Mouse (Mus musculus): Measurements from ENCODE around the gene Mas1. TPM values are rescaled to one million over a fixed set of nuclear protein-coding genes. Genes with fewer than 3 reads are reported as not detected.
A peak's percentile ranks its signal among the peaks of the same experiment; 100 is the strongest.

Mas1 gene
- polyA plus RNA-seq, 1 experiment from 2014 or later: not detected

GRCm38 (mm10) chr17:12844540-12844939 is 23.4 kb downstream of the Mas1 start:
- no peak overlapping the region for H3K4me2 ChIP-seq (replicated peaks)
- H3K27ac ChIP-seq: no peak overlapping the region
- H3K4me1 ChIP-seq (replicated peaks): no peaks in the 10 kb centered on the region
- no peak overlapping the region for H3K9ac ChIP-seq (replicated peaks)
- no peak overlapping the region for H3K4me3 ChIP-seq (replicated peaks)
- H3K36me3 ChIP-seq: no peaks in the 10 kb centered on the region
- ATAC-seq: no peak
- WGBS: 91% methylated on average over 4 of the region's 4 CpGs
- H3K9me3 ChIP-seq: no peaks in the 10 kb centered on the region
- H3K27me3 ChIP-seq: no peaks in the 10 kb centered on the region

- 92% methylated on average over 6 of the region's 6 CpGs for WGBS
- Histone ChIP-seq H3K36me3 (no peaks in the 10 kb centered on the region), H3K4me3 (replicated peaks) (no peak overlapping the region), H3K9ac (replicated peaks) (no peak overlapping the region), H3K27ac (no peak overlapping the region), H3K4me2 (replicated peaks) (no peak overlapping the region), H3K4me1 (replicated peaks) (no peaks in the 10 kb centered on the region), H3K9me3 (no peaks in the 10 kb centered on the region), H3K27me3 (no peaks in the 10 kb centered on the region)
- ATAC-seq: no peak
These were observed 24.1 kb downstream of the Mas1 start for GRCm38 (mm10) chr17:12843826-12844225.

- H3K27ac ChIP-seq: no peak overlapping the region
- 76% methylated on average over 10 of the region's 10 CpGs for WGBS
These were observed 28.3 kb downstream of the Mas1 start for GRCm38 (mm10) chr17:12839475-12840267.

GRCm38 (mm10) chr17:12835738-12836137 is 32.2 kb downstream of the Mas1 start:
- WGBS: 94% methylated on average over 5 of the region's 5 CpGs
- Histone ChIP-seq H3K4me3 (replicated peaks) (no peak overlapping the region), H3K4me1 (replicated peaks) (no peaks in the 10 kb centered on the region), H3K9me3 (no peaks in the 10 kb centered on the region), H3K4me2 (replicated peaks) (no peak overlapping the region), H3K36me3 (no peaks in the 10 kb centered on the region), H3K27me3 (no peaks in the 10 kb centered on the region), H3K9ac (replicated peaks) (no peak overlapping the region), H3K27ac (no peak overlapping the region)
- ATAC-seq: no peak

More at GRCm38 (mm10) chr17:12839475-12840267, 28.3 kb downstream of the Mas1 start:
- Histone ChIP-seq H3K4me2 (replicated peaks) (no peak overlapping the region), H3K4me1 (replicated peaks) (no peaks in the 10 kb centered on the region), H3K4me3 (replicated peaks) (no peak overlapping the region), H3K36me3 (no peaks in the 10 kb centered on the region), H3K27me3 (no peaks in the 10 kb centered on the region), H3K9ac (replicated peaks) (no peak overlapping the region), H3K9me3 (no peaks in the 10 kb centered on the region)
- ATAC-seq: no peak

GRCm38 (mm10) chr17:12834826-12835225 is 33.1 kb downstream of the Mas1 start:
- Histone ChIP-seq H3K4me1 (replicated peaks) (no peaks in the 10 kb centered on the region), H3K36me3 (no peaks in the 10 kb centered on the region), H3K4me3 (replicated peaks) (no peak overlapping the region), H3K27me3 (no peaks in the 10 kb centered on the region), H3K9me3 (no peaks in the 10 kb centered on the region), H3K9ac (replicated peaks) (no peak overlapping the region), H3K4me2 (replicated peaks) (no peak overlapping the region), H3K27ac (no peak overlapping the region)
- 54% methylated on average over 3 of the region's 3 CpGs for WGBS
- ATAC-seq: no peak

GRCm38 (mm10) chr17:12834317-12834716 is 33.6 kb downstream of the Mas1 start:
- ATAC-seq: no peak
- no peak overlapping the region for H3K27ac ChIP-seq
- no peak overlapping the region for H3K4me3 ChIP-seq (replicated peaks)
- WGBS: 70% methylated on average over 3 of the region's 3 CpGs
- H3K27me3 ChIP-seq: no peaks in the 10 kb centered on the region
- no peaks in the 10 kb centered on the region for H3K9me3 ChIP-seq
- H3K9ac ChIP-seq (replicated peaks): no peak overlapping the region
- H3K36me3 ChIP-seq: no peaks in the 10 kb centered on the region
- no peaks in the 10 kb centered on the region for H3K4me1 ChIP-seq (replicated peaks)
- no peak overlapping the region for H3K4me2 ChIP-seq (replicated peaks)

GRCm38 (mm10) chr17:12832657-12833056 is 35.3 kb downstream of the Mas1 start:
- H3K27ac ChIP-seq: no peak overlapping the region
- no peak overlapping the region for H3K9ac ChIP-seq (replicated peaks)
- H3K9me3 ChIP-seq: no peaks in the 10 kb centered on the region
- H3K4me3 ChIP-seq (replicated peaks): no peak overlapping the region
- H3K36me3 ChIP-seq: no peaks in the 10 kb centered on the region
- H3K4me2 ChIP-seq (replicated peaks): no peak overlapping the region
- no peak for ATAC-seq
- 93% methylated on average over 4 of the region's 4 CpGs for WGBS
- no peaks in the 10 kb centered on the region for H3K4me1 ChIP-seq (replicated peaks)
- H3K27me3 ChIP-seq: no peaks in the 10 kb centered on the region

- no peak for ATAC-seq
- no peaks in the 10 kb centered on the region for H3K9me3 ChIP-seq
- H3K27ac ChIP-seq: no peak overlapping the region
- no peaks in the 10 kb centered on the region for H3K4me1 ChIP-seq (replicated peaks)
- no peak overlapping the region for H3K4me2 ChIP-seq (replicated peaks)
- H3K36me3 ChIP-seq: no peaks in the 10 kb centered on the region
- H3K4me3 ChIP-seq (replicated peaks): no peak overlapping the region
- 93% methylated on average over 3 of the region's 3 CpGs for WGBS
- H3K9ac ChIP-seq (replicated peaks): no peak overlapping the region
- no peaks in the 10 kb centered on the region for H3K27me3 ChIP-seq
These were observed 35.7 kb downstream of the Mas1 start for GRCm38 (mm10) chr17:12832231-12832630.

GRCm38 (mm10) chr17:12830351-12830750 is 37.6 kb downstream of the Mas1 start:
- Histone ChIP-seq H3K27ac (no peak overlapping the region), H3K4me3 (replicated peaks) (no peak overlapping the region), H3K9me3 (no peaks in the 10 kb centered on the region), H3K9ac (replicated peaks) (no peak overlapping the region), H3K27me3 (no peaks in the 10 kb centered on the region), H3K4me1 (replicated peaks) (no peaks in the 10 kb centered on the region), H3K36me3 (no peaks in the 10 kb centered on the region), H3K4me2 (replicated peaks) (no peak overlapping the region)
- ATAC-seq: no peak
- WGBS: 82% methylated on average over 5 of the region's 5 CpGs

- WGBS: 83% methylated on average over 4 of the region's 4 CpGs
- H3K9me3 ChIP-seq: no peaks in the 10 kb centered on the region
- H3K9ac ChIP-seq (replicated peaks): no peak overlapping the region
- H3K4me2 ChIP-seq (replicated peaks): no peak overlapping the region
- no peaks in the 10 kb centered on the region for H3K36me3 ChIP-seq
- H3K4me3 ChIP-seq (replicated peaks): no peak overlapping the region
- H3K27me3 ChIP-seq: no peaks in the 10 kb centered on the region
- H3K27ac ChIP-seq: no peak overlapping the region
- no peaks in the 10 kb centered on the region for H3K4me1 ChIP-seq (replicated peaks)
- ATAC-seq: no peak
These were observed 52.1 kb downstream of the Mas1 start for GRCm38 (mm10) chr17:12815885-12816284.

GRCm38 (mm10) chr17:12814502-12814901 is 53.4 kb downstream of the Mas1 start:
- Histone ChIP-seq H3K27me3 (no peaks in the 10 kb centered on the region), H3K4me1 (replicated peaks) (peaks cover 9% of the 10 kb centered on the region; the same call in 1 of the 2 replicates), H3K4me3 (replicated peaks) (no peak overlapping the region), H3K4me2 (replicated peaks) (no peak overlapping the region), H3K27ac (no peak overlapping the region), H3K9ac (replicated peaks) (no peak overlapping the region), H3K9me3 (no peaks in the 10 kb centered on the region), H3K36me3 (no peaks in the 10 kb centered on the region)
- WGBS: 87% methylated on average over 3 of the region's 3 CpGs
- ATAC-seq: no peak

- Histone ChIP-seq H3K27me3 (no peaks in the 10 kb centered on the region), H3K36me3 (no peaks in the 10 kb centered on the region), H3K4me1 (replicated peaks) (peaks cover 9% of the 10 kb centered on the region; the same call in 1 of the 2 replicates), H3K9me3 (no peaks in the 10 kb centered on the region), H3K4me2 (replicated peaks) (no peak overlapping the region), H3K27ac (no peak overlapping the region), H3K9ac (replicated peaks) (no peak overlapping the region), H3K4me3 (replicated peaks) (no peak overlapping the region)
- ATAC-seq: peak; percentile 60
- 100% methylated on average over 1 of the region's 1 CpGs for WGBS
These were observed 57.0 kb downstream of the Mas1 start for GRCm38 (mm10) chr17:12810973-12811303.

All from midbrain, embryonic 13.5 days (tissue).